Mouse (Mus musculus): ENCODE measurements at regions not wholly inside any gene's neighbourhood (a gene's known extent, or its start where the extent isn't known, plus 50 kb on each side); places are given as distances from the start of the nearest gene placed in this dataset.

GRCm38 (mm10) chr8:109320955-109321354, 172.9 kb upstream of the Pmfbp1 start:
- TF ChIP-seq POLR2A (IDR thresholded peaks at IDR 0.05; ENCODE audit: low read depth, low read length) (no peak), CTCF (IDR thresholded peaks at IDR 0.05; ENCODE audit: borderline replicate concordance, insufficient read depth, low read length) (no peak)
